9 mouse cellular contexts compared by ENCODE assay signal in genomic region chr2:25863337-25864131, GRCm38 (mm10). TPM values are rescaled to one million over a fixed set of nuclear protein-coding genes. Genes with fewer than 3 reads are reported as not detected.
DNase-seq lines count a peak whose midpoint lies in the region; ATAC-seq and TF ChIP-seq lines count a peak whose summit lies in the region.
"Had no signal": no experiment of that assay in that cellular context is flagged by ENCODE, and none has a peak within 500 bp of the region (broad histone marks: within the 10 kb centered on the region; RNA-seq: fewer than 3 reads in every experiment).

Gene Kcnt1, plus strand, starts transcription at chr2:25863734.

- peak; percentile 34 for DNase-seq in gastrocnemius, adult 2 months
- DNase-seq in gastrocnemius, postnatal 4 days (ENCODE audit: low spot score in 2 of 2), result no peak
- DNase-seq in adrenal gland, postnatal 4 days (ENCODE audit: low spot score in 2 of 2), result no peak
- peak; percentile 50 for DNase-seq in midbrain, postnatal 0 days (ENCODE audit: low spot score)

- no peak for TF ChIP-seq CTCF in gastrocnemius, adult 2 months (IDR thresholded peaks at IDR 0.05)
- no peak for TF ChIP-seq CTCF in intestine, postnatal 0 days (IDR thresholded peaks at IDR 0.05; ENCODE audit: low read depth)
- TF ChIP-seq CTCF in midbrain, postnatal 0 days (IDR thresholded peaks at IDR 0.05), result no peak

- peak within 1 kb of the TSS; percentile 99 for H3K4me2 ChIP-seq in forebrain, embryonic 13.5 days
- peak within 1 kb of the TSS; percentile 74 for H3K4me2 ChIP-seq in intestine, postnatal 0 days (replicated peaks; ENCODE audit: low read depth)
- H3K4me2 ChIP-seq in limb, embryonic 13.5 days (replicated peaks), result peak within 1 kb of the TSS; percentile 80
- peak within 1 kb of the TSS; percentile 99 for H3K4me2 ChIP-seq in midbrain, postnatal 0 days (ENCODE audit: low read depth, low read length, poor library complexity, severe bottlenecking)

- H3K36me3 ChIP-seq in forebrain, embryonic 13.5 days (ENCODE audit: poor library complexity, severe bottlenecking), result no peaks in the 10 kb centered on the region
- H3K36me3 ChIP-seq in intestine, postnatal 0 days (ENCODE audit: control insufficient read depth, insufficient read depth), result no peaks in the 10 kb centered on the region
- H3K36me3 ChIP-seq in limb, embryonic 13.5 days, result no peaks in the 10 kb centered on the region
- H3K36me3 ChIP-seq in midbrain, postnatal 0 days (ENCODE audit: insufficient read depth, low read length), result no peaks in the 10 kb centered on the region

- peak within 1 kb of the TSS; percentile 64 for H3K4me3 ChIP-seq in gastrocnemius, adult 2 months
- peak within 1 kb of the TSS; percentile 60 for H3K4me3 ChIP-seq in forebrain, embryonic 13.5 days
- peak within 1 kb of the TSS; percentile 43 for H3K4me3 ChIP-seq in intestine, postnatal 0 days (ENCODE audit: low read depth, low read length)
- H3K4me3 ChIP-seq in limb, embryonic 13.5 days, result peak within 1 kb of the TSS; percentile 43
- H3K4me3 ChIP-seq in midbrain, postnatal 0 days (ENCODE audit: low read depth, low read length), result peak within 1 kb of the TSS; percentile 63

- H3K4me1 ChIP-seq in forebrain, embryonic 13.5 days, result peaks cover 18% of the 10 kb centered on the region
- H3K4me1 ChIP-seq in intestine, postnatal 0 days (replicated peaks; ENCODE audit: control insufficient read depth, insufficient read depth, low read length), result no peaks in the 10 kb centered on the region
- peaks cover 18% of the 10 kb centered on the region for H3K4me1 ChIP-seq in limb, embryonic 13.5 days
- 0 out of 2 replicates have a peak, but pooled peaks cover 5% of the 10 kb centered on the region for H3K4me1 ChIP-seq in midbrain, postnatal 0 days (ENCODE audit: insufficient read depth, low read length)

- intact Hi-C loops in gastrocnemius, adult 2 months (cut with DNase I), result no loop called here

- peak within 1 kb of the TSS; percentile 62 for H3K9ac ChIP-seq in forebrain, embryonic 13.5 days
- no peak within 1 kb of the TSS for H3K9ac ChIP-seq in intestine, postnatal 0 days (ENCODE audit: low read depth, low read length)
- H3K9ac ChIP-seq in limb, embryonic 13.5 days, result no peak within 1 kb of the TSS
- H3K9ac ChIP-seq in midbrain, postnatal 0 days (replicated peaks; ENCODE audit: low read length, poor library complexity, severe bottlenecking), result peak within 1 kb of the TSS; percentile 61

- ATAC-seq in forebrain, embryonic 13.5 days, result peak; percentile 38; the same call in 1 of the 2 replicates
- no peak for ATAC-seq in intestine, postnatal 0 days
- no peak for ATAC-seq in limb, embryonic 13.5 days (ENCODE audit: low FRiP score, low read depth)
- peak; percentile 34; the same call in 1 of the 2 replicates for ATAC-seq in midbrain, postnatal 0 days (ENCODE audit: low FRiP score)
- no peak for ATAC-seq in inflammation-experienced regulatory T-cells, adult 6 months

- H3K9me3 ChIP-seq in forebrain, embryonic 13.5 days (replicated peaks), result no peaks in the 10 kb centered on the region
- no peaks in the 10 kb centered on the region for H3K9me3 ChIP-seq in intestine, postnatal 0 days (ENCODE audit: control insufficient read depth)
- no peaks in the 10 kb centered on the region for H3K9me3 ChIP-seq in limb, embryonic 13.5 days
- no peaks in the 10 kb centered on the region for H3K9me3 ChIP-seq in midbrain, postnatal 0 days (ENCODE audit: low read length)

- H3K27me3 ChIP-seq in forebrain, embryonic 13.5 days, result peaks cover 30% of the 10 kb centered on the region
- H3K27me3 ChIP-seq in intestine, postnatal 0 days (replicated peaks; ENCODE audit: control insufficient read depth, insufficient read depth, low read length), result peaks cover 8% of the 10 kb centered on the region
- peaks cover 60% of the 10 kb centered on the region for H3K27me3 ChIP-seq in limb, embryonic 13.5 days
- no peaks in the 10 kb centered on the region; the same call in 1 of the 2 replicates for H3K27me3 ChIP-seq in midbrain, postnatal 0 days (ENCODE audit: insufficient read depth, low read length)

- no peak within 1 kb of the TSS for H3K27ac ChIP-seq in gastrocnemius, adult 2 months
- H3K27ac ChIP-seq in forebrain, embryonic 13.5 days, result no peak within 1 kb of the TSS
- no peak within 1 kb of the TSS for H3K27ac ChIP-seq in intestine, postnatal 0 days (ENCODE audit: low read depth, low read length)
- no peak within 1 kb of the TSS for H3K27ac ChIP-seq in limb, embryonic 13.5 days
- H3K27ac ChIP-seq in midbrain, postnatal 0 days (ENCODE audit: low read depth, low read length), result peak within 1 kb of the TSS; percentile 32

- under 1% methylated on average over 25 of the region's 53 CpGs for WGBS in forebrain, embryonic 13.5 days
- WGBS in intestine, postnatal 0 days, result under 1% methylated on average over 48 of the region's 53 CpGs
- WGBS in limb, embryonic 13.5 days, result under 1% methylated on average over 40 of the region's 53 CpGs
- under 1% methylated on average over 41 of the region's 53 CpGs for WGBS in midbrain, postnatal 0 days

RNA-seq across cellular contexts. Expression of gene Kcnt1, which starts in this region (rescaled TPM):
- under 1 TPM in 1 of 2 experiments, not detected in 1; 0.05 TPM for total RNA-seq in gastrocnemius, adult 2 months (2021)
- under 1 TPM; 0.16 to 0.49 TPM for total RNA-seq in gastrocnemius, postnatal 4 days (2021)
- total RNA-seq in adrenal gland, postnatal 4 days (2021), result 10 to 100 TPM; 12.2 to 12.9 TPM
- polyA plus RNA-seq in forebrain, embryonic 13.5 days (2015; fragmentation: Nextera tagmentation; extraction: Ambion mirVana), result 3.2 and 4.5 TPM in 2 replicates
- 0.18 TPM in 2 replicates for polyA plus RNA-seq in intestine, postnatal 0 days (2015; fragmentation: Nextera tagmentation; extraction: Ambion mirVana)
- polyA plus RNA-seq in limb, embryonic 13.5 days (2015; fragmentation: Nextera tagmentation; extraction: Ambion mirVana), result 0.61 and 0.84 TPM in 2 replicates
- total RNA-seq in midbrain, postnatal 0 days (2014; rRNA removed), result 49.2 and 60.7 TPM in 2 replicates
- 21.7 and 22.1 TPM in 2 replicates for polyA plus RNA-seq in midbrain, postnatal 0 days (2015; fragmentation: Nextera tagmentation; extraction: Ambion mirVana)
- not detected for polyA plus RNA-seq in inflammation-experienced regulatory T-cells, adult 6 months (2017; shearing (Covaris generic))
- polyA plus RNA-seq: C2C12 had no signal

Comparison
In these comparisons a context has a peak if more than half of its experiments do, and no peak if none do; other contexts are left out.
1. RNA of gene Kcnt1 (total RNA-seq): 49.2 to 60.7 TPM in midbrain, postnatal 0 days and 12.2 to 12.9 TPM in adrenal gland, postnatal 4 days; 0.16 to 0.49 TPM in gastrocnemius, postnatal 4 days and 0.05 TPM in gastrocnemius, adult 2 months; every median in the first group is over 4 times any median in the second.
2. Peak in DNase-seq and H3K4me3 ChIP-seq in gastrocnemius, adult 2 months; RNA of the gene not detected or under 1 TPM.
3. ATAC-seq: peak in forebrain, embryonic 13.5 days (single experiment) and midbrain, postnatal 0 days (single experiment); none in intestine, postnatal 0 days (single experiment), limb, embryonic 13.5 days (single experiment) and inflammation-experienced regulatory T-cells, adult 6 months (single experiment).
4. H3K9ac ChIP-seq: peak in forebrain, embryonic 13.5 days (single experiment) and midbrain, postnatal 0 days (single experiment); none in intestine, postnatal 0 days (single experiment) and limb, embryonic 13.5 days (single experiment).
5. Peak in every context shown above with its lines, with median percentiles within 50 percentile points of each other: H3K4me3 ChIP-seq and H3K4me2 ChIP-seq.